Comparison of ENCODE assay signal across 22 mouse cellular contexts in the genomic region with DNA sequence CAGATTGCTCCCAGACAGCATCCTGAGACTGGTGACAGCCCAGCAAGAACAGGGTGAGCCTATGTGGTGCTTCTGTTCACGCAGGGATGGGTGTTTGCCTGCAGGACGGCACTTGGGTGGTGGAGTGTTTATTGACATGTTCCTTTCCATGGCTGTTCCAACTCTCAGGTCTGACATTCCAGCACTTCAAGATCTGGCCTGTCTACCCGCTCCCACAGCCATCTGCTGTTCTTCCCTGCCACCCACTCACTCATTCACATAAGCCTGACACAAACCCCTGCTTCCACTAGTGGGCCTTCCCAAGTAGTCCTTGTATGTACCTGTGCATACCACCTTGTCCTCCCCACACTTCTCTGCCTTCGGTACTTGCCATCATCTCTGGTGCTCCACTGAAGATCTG. TPM values are rescaled to one million over a fixed set of nuclear protein-coding genes. Genes with fewer than 3 reads are reported as not detected.
A peak's percentile ranks its signal among the peaks of the same experiment; 100 is the strongest.
DNase-seq lines count a peak whose midpoint lies in the region; ATAC-seq and TF ChIP-seq lines count a peak whose summit lies in the region.
"Had no signal": no experiment of that assay in that cellular context is flagged by ENCODE, and none has a peak within 500 bp of the region (broad histone marks: within the 10 kb centered on the region; RNA-seq: fewer than 3 reads in every experiment).

No protein-coding gene starts in this region.

- H3K4me1 ChIP-seq in heart, embryonic 16.5 days (ENCODE audit: control insufficient read depth, insufficient read depth, low read length) = peaks cover 58% of the 10 kb centered on the region
- H3K4me1 ChIP-seq in lung, postnatal 0 days (ENCODE audit: insufficient read depth, low read depth, low read length) = peaks cover 36% of the 10 kb centered on the region; the same call in 1 of the 2 replicates

- no peak overlapping the region for H3K4me2 ChIP-seq in heart, embryonic 16.5 days (ENCODE audit: low read depth, low read length)
- no peak overlapping the region for H3K4me2 ChIP-seq in lung, postnatal 0 days (replicated peaks; ENCODE audit: low read depth, low read length)
- H3K4me2 ChIP-seq: embryonic facial prominence, embryonic 15.5 days; hindbrain, embryonic 15.5 days; limb, embryonic 15.5 days; midbrain, embryonic 11.5 days; neural tube, embryonic 13.5 days had no signal

- 49% methylated on average over 4 of the region's 4 CpGs for WGBS in heart, embryonic 16.5 days
- 33% methylated on average over 4 of the region's 4 CpGs for WGBS in lung, postnatal 0 days

- H3K27me3 ChIP-seq in heart, embryonic 16.5 days (ENCODE audit: control insufficient read depth, insufficient read depth, low read length) = no peaks in the 10 kb centered on the region
- H3K27me3 ChIP-seq in lung, postnatal 0 days (replicated peaks; ENCODE audit: insufficient read depth, low read length) = no peaks in the 10 kb centered on the region
- H3K27me3 ChIP-seq: embryonic facial prominence, embryonic 15.5 days; hindbrain, embryonic 15.5 days; limb, embryonic 15.5 days; neural tube, embryonic 13.5 days had no signal

- H3K4me3 ChIP-seq in heart, embryonic 16.5 days (ENCODE audit: low read length) = no peak overlapping the region
- H3K4me3 ChIP-seq in lung, postnatal 0 days (ENCODE audit: low read depth, low read length) = no peak overlapping the region
- H3K4me3 ChIP-seq: embryonic facial prominence, embryonic 15.5 days; gastrocnemius, adult 2 months; hindbrain, embryonic 15.5 days; left cerebral cortex, adult 2 months; limb, embryonic 15.5 days; neural tube, embryonic 13.5 days had no signal

- H3K9ac ChIP-seq in heart, embryonic 16.5 days (ENCODE audit: low read length) = no peak overlapping the region
- H3K9ac ChIP-seq in lung, postnatal 0 days (replicated peaks; ENCODE audit: low read depth) = no peak overlapping the region
- H3K9ac ChIP-seq: embryonic facial prominence, embryonic 15.5 days; hindbrain, embryonic 15.5 days; limb, embryonic 15.5 days; neural tube, embryonic 13.5 days had no signal

- ATAC-seq in heart, embryonic 16.5 days (replicated peaks; ENCODE audit: extremely low read depth, insufficient read depth, low FRiP score) = peak; percentile 35; the same call in 1 of the 2 replicates
- ATAC-seq in lung, postnatal 0 days = peak; percentile 27
- ATAC-seq: intestine, embryonic 16.5 days had no signal

- no peaks in the 10 kb centered on the region for H3K9me3 ChIP-seq in heart, embryonic 16.5 days (replicated peaks; ENCODE audit: control insufficient read depth, low read length)
- no peaks in the 10 kb centered on the region for H3K9me3 ChIP-seq in lung, postnatal 0 days (ENCODE audit: low read length)
- H3K9me3 ChIP-seq: embryonic facial prominence, embryonic 15.5 days; hindbrain, embryonic 15.5 days; limb, embryonic 15.5 days; neural tube, embryonic 13.5 days had no signal

- peaks cover 29% of the 10 kb centered on the region for H3K36me3 ChIP-seq in heart, embryonic 16.5 days (ENCODE audit: control insufficient read depth, insufficient read depth)
- H3K36me3 ChIP-seq in lung, postnatal 0 days (ENCODE audit: insufficient read depth, low read length) = peaks cover 14% of the 10 kb centered on the region; the same call in 1 of the 2 replicates

- peak; percentile 52 to 65 for DNase-seq in frontal cortex, adult 2 months (ENCODE audit: extremely low spot score in 1 of 2, low spot score in 1 of 2)
- no peak for DNase-seq in frontal cortex, postnatal 10 days (ENCODE audit: low spot score in 2 of 2)
- no peak for DNase-seq in heart, adult 9 months (ENCODE audit: low spot score in 2 of 2)
- DNase-seq in lung, postnatal 0 days (ENCODE audit: low spot score) = peak; percentile 49
- DNase-seq in lung, postnatal 25 days (ENCODE audit: low spot score) = no peak
- DNase-seq in layer of hippocampus, postnatal 36 days = peak; percentile 56 to 61
- DNase-seq in yolk sac, embryonic 10.5 days (ENCODE audit: low spot score) = no peak
- DNase-seq: cerebellum, postnatal 10 days; embryo, embryonic 11 days; gastrocnemius, adult 2 months; lung, postnatal 14 days; thymus, adult 18-20 months had no signal

- TF ChIP-seq EP300 in lung, postnatal 0 days (IDR thresholded peaks at IDR 0.05) = no peak

- H3K27ac ChIP-seq in heart, embryonic 16.5 days (ENCODE audit: low read length) = peak overlapping the region; percentile 52; the same call in 1 of the 2 replicates
- 0 out of 2 replicates have a peak overlapping the region, but pooled peaks have one; percentile 70 for H3K27ac ChIP-seq in lung, postnatal 0 days (ENCODE audit: low read length)
- H3K27ac ChIP-seq: embryonic facial prominence, embryonic 15.5 days; gastrocnemius, adult 2 months; hindbrain, embryonic 15.5 days; kidney, postnatal 0 days; limb, embryonic 15.5 days; neural tube, embryonic 13.5 days had no signal

- TF ChIP-seq CTCF in lung, postnatal 0 days (IDR thresholded peaks at IDR 0.05) = no peak

RNA-seq across cellular contexts. Expression of gene Ptpn1, which starts 31.3 kb away (rescaled TPM):
- 45.7 and 45.8 TPM in 2 replicates for polyA plus RNA-seq in frontal cortex, adult 2 months (2012; rRNA removed)
- 44.7 and 50.8 TPM in 2 replicates for polyA plus RNA-seq in heart, embryonic 16.5 days (2015; fragmentation: Nextera tagmentation; extraction: Ambion mirVana)
- 81.2 and 94.5 TPM in 2 replicates for polyA plus RNA-seq in lung, postnatal 0 days (2015; fragmentation: Nextera tagmentation; extraction: Ambion mirVana)
- 10 to 100 TPM; 62.6 to 63.3 TPM for total RNA-seq in layer of hippocampus, postnatal 36 days (2021)

RNA-seq across cellular contexts. Expression of gene Ripor3, which starts 47.2 kb away (rescaled TPM):
- 1.2 and 1.3 TPM in 2 replicates for polyA plus RNA-seq in frontal cortex, adult 2 months (2012; rRNA removed)
- 0.84 and 0.99 TPM in 2 replicates for polyA plus RNA-seq in heart, embryonic 16.5 days (2015; fragmentation: Nextera tagmentation; extraction: Ambion mirVana)
- 1.00 and 1.1 TPM in 2 replicates for polyA plus RNA-seq in lung, postnatal 0 days (2015; fragmentation: Nextera tagmentation; extraction: Ambion mirVana)
- under 1 TPM; 0.10 to 0.28 TPM for total RNA-seq in layer of hippocampus, postnatal 36 days (2021)
- total RNA-seq: MEL had no signal

Comparison
In these comparisons a context has a peak if more than half of its experiments do, and no peak if none do; other contexts are left out.
1. DNase-seq: peak in frontal cortex, adult 2 months (2 of 2), lung, postnatal 0 days (single experiment) and layer of hippocampus, postnatal 36 days (2 of 2); none in frontal cortex, postnatal 10 days (0 of 2), heart, adult 9 months (0 of 2), lung, postnatal 25 days (single experiment) and yolk sac, embryonic 10.5 days (single experiment).